Mouse (Mus musculus) embryonic facial prominence, embryonic 10.5 days (tissue): ENCODE data around the gene Mgat4e. TPM values are rescaled to one million over a fixed set of nuclear protein-coding genes. Genes with fewer than 3 reads are reported as not detected.
A peak's percentile ranks its signal among the peaks of the same experiment; 100 is the strongest.

Experiments
- DNase-seq: peaks from one replicate; pipeline ENCODE4 v3.0.0-alpha.2; 2017; ENCODE audit warnings: low spot score
- H3K27ac ChIP-seq: fragments of 300-500 bp; sonication (generic); replicated peaks from 2 replicates; pipeline ENCODE4 v1.5.1; 2016; ENCODE audit warnings: mild to moderate bottlenecking
- H3K27me3 ChIP-seq: fragments of 300-500 bp; sonication (generic); replicated peaks from 2 replicates; pipeline ENCODE4 v1.6.1; 2016; ENCODE audit warnings: low read depth, mild to moderate bottlenecking; ENCODE audit not compliant: poor library complexity, severe bottlenecking
- H3K36me3 ChIP-seq: fragments of 300-500 bp; sonication (generic); replicated peaks from 2 replicates; pipeline ENCODE4 v1.6.1; 2016; ENCODE audit warnings: mild to moderate bottlenecking, moderate library complexity
- H3K4me1 ChIP-seq: fragments of 300-500 bp; sonication (generic); 2 replicates; pipeline ENCODE4 v1.6.1; 2016
- H3K4me3 ChIP-seq: fragments of 300-500 bp; sonication (generic); 2 replicates; pipeline ENCODE4 v1.5.1; 2016; ENCODE audit warnings: mild to moderate bottlenecking, moderate library complexity
- H3K9me3 ChIP-seq: fragments of 300-500 bp; sonication (generic); 2 replicates; pipeline ENCODE4 v1.6.1; 2016; ENCODE audit warnings: mild to moderate bottlenecking
- WGBS: fragments of 180-500 bp; shearing (Covaris S2); methylation state at CpG from one replicate; pipeline ENCODE4 v1.1.7; 2016; 5-methylcytosine and 5-hydroxymethylcytosine counted together
- polyA plus RNA-seq: library from polyadenylated mRNA; unstranded; fragments of >200 nt; fragmentation: Nextera tagmentation; extraction: Ambion mirVana; gene quantifications from 2 replicates; pipeline ENCODE4 v1.2.1, GENCODE M21; 2016

Gene Mgat4e
- polyA plus RNA-seq, 1 experiment from 2014 or later, result not detected

DNA sequence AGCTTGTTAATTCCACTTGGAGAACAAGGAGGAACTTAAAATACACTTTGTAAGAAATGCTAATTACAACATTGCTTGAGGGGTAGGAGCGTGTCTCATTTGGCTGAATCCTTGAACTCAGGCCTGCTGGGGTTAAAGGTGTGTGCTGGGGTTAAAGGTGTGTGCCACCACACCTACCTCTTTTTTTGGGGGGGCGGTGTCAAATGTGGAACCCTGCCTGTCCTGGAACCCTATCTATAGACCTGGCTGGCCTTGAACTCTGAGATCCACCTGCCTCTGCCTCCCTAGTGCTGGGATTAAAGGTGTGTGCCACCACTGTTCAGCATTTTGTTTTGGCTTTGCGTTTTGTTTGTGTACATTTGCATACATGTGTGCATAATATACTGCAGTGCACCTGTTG is 14.2 kb upstream of the Mgat4e start:
- peaks cover 39% of the 10 kb centered on the region for H3K4me1 ChIP-seq
- no peaks in the 10 kb centered on the region for H3K27me3 ChIP-seq
- DNase-seq, result no peak
- no peaks in the 10 kb centered on the region for H3K36me3 ChIP-seq
- no peak overlapping the region for H3K4me3 ChIP-seq
- 84% methylated on average over 3 of the region's 3 CpGs for WGBS
- H3K9me3 ChIP-seq, result no peaks in the 10 kb centered on the region
- no peak overlapping the region for H3K27ac ChIP-seq

DNA sequence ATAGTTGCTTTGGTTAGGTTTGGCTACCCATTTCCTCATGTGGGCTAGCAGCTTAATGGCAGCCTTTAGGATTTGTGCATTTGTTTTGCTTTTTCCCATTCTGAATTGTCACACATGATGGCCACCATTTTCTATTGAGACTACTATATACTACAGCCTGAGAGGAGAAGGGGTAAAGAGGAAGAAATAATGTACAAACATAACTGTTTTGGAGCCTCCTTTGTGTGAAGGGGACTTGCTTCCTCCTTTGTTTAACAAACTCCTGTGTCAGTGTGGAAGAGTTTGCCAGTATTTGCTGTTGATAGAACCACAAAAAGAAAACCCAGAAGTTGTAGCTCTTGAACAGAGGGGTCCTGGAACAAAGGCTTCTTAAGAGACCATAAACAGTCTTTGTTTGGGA is 13.0 kb upstream of the Mgat4e start:
- Histone ChIP-seq H3K36me3 (no peaks in the 10 kb centered on the region), H3K27me3 (no peaks in the 10 kb centered on the region), H3K4me1 (peaks cover 35% of the 10 kb centered on the region), H3K4me3 (peak overlapping the region; percentile 100), H3K9me3 (no peaks in the 10 kb centered on the region), H3K27ac (peak overlapping the region; percentile 45)
- DNase-seq, result no peak

DNA sequence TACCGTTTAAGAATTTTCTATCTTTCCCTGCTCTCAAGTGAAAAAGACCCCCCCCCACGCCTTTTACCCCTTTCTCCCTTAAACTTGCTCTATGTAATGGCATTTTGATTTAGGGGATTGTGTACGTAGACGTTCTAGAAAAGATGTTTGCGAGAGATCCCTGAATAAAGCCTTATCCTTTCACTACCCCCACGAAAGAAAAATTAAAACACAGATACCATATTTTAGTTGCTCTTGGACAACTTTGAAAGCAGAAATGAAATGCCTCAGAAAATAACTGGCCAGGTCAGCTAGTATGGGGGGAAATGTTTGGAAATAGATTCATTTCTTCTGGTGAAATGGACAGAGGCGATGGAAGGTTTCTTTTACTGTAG is 12.3 kb upstream of the Mgat4e start:
- H3K4me1 ChIP-seq, result peaks cover 40% of the 10 kb centered on the region
- DNase-seq, result no peak
- peak overlapping the region; percentile 99 for H3K27ac ChIP-seq
- peak overlapping the region; percentile 100 for H3K4me3 ChIP-seq
- H3K9me3 ChIP-seq, result no peaks in the 10 kb centered on the region
- H3K27me3 ChIP-seq, result no peaks in the 10 kb centered on the region
- no peaks in the 10 kb centered on the region for H3K36me3 ChIP-seq
- 13% methylated on average over 7 of the region's 7 CpGs for WGBS

DNA sequence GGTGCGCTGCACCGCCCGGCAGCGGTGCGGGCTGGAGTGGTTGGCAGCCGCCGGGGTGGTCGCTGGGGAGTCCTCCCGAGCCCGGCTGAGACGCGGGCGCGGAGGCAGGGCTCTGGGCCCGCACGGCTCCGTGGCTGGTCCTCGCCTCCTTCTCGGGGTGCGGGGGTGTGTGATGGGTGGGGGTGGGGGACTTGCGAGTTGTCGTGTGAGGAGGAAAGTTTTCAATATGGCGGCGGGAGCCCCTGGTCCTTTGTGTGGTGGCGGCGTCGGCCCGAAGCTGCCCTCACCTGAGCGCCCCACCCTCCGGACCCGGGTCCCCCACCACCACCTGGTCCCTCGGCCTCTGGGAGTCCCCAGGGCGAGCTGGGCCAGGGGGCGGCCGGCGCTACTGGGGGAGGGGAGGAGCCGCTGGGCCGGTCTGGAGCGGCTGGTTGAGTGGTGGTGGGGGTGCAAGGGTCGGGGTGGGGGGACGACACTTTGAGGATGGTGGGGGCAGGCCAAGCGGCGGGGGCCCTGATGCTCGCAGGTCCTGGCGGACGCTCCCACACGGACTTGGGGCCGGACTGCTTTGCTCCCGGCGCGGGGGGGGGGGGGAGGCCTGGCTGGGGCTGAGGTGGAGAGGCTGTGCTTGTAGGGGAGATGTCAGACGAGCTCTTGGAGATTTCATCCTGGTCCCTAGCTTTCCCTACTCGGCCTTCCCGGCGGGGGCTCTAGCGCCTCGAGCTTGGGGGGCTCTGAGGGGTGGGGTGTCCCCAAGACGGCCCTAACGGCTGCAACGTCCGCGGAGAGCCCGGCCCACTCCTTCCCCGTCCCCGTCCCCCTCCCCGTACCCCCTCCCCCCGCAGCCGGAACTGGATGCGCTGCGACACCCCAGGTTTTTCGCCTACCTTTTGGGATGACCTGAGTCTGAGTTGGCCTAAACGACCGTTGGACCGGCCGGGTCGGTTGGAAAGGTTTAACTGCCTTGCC is 11.6 kb upstream of the Mgat4e start:
- under 1% methylated on average over 76 of the region's 76 CpGs for WGBS
- Histone ChIP-seq H3K27ac (peak overlapping the region; percentile 99), H3K4me3 (peak overlapping the region; percentile 100), H3K9me3 (no peaks in the 10 kb centered on the region), H3K36me3 (no peaks in the 10 kb centered on the region), H3K4me1 (peaks cover 43% of the 10 kb centered on the region), H3K27me3 (no peaks in the 10 kb centered on the region)
- peak; percentile 78 for DNase-seq

DNA sequence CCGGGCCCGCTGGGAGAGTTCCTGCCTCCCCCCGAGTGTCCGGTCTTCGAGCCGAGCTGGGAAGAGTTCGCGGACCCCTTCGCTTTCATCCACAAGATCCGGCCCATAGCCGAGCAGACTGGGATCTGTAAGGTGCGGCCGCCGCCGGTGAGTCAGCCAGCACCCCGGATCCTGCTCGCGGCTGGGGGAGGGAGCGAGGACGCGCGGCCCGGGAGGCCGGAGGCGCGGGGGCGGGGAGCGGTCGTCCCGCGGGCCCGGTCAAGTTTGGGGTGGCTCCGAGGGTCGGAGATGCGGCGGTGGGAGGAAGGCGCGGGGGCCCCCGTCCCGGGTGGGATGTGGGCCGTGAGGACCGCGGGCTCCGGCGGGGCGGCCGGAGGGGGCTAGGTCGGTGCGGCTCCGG is 10.9 kb upstream of the Mgat4e start:
- Histone ChIP-seq H3K27ac (peak overlapping the region; percentile 99), H3K4me3 (peak overlapping the region; percentile 100), H3K9me3 (no peaks in the 10 kb centered on the region), H3K27me3 (peaks cover 3% of the 10 kb centered on the region; the same call in 1 of the 2 replicates), H3K4me1 (peaks cover 45% of the 10 kb centered on the region), H3K36me3 (no peaks in the 10 kb centered on the region)
- under 1% methylated on average over 50 of the region's 50 CpGs for WGBS
- no peak for DNase-seq

DNA sequence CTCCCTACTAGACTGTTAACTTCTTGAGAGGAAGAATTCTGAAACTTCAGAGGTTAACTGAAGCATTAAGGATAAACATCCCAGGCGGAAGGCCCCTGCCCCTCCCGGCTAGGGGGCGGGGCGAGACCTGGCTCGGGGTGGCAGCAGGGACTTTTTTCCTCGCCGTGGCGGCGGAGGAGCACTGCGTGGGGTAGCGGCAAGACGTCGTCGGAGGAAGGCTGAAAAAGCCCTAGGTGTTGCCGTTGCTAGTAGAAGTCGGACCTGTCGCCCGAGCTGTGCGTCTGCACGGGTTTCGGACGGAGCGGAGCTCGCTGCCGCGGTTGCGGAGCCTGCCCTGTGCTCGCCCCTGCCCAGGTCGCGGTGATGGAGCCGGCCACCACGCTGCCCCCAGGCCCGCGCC is 10.5 kb upstream of the Mgat4e start, which contains the start of gene Kdm5b:
Kdm5b (plus strand) TSS at position 196 of the 400 bp plus-strand sequence.
- Histone ChIP-seq H3K9me3 (no peaks in the 10 kb centered on the region), H3K27ac (peak within 1 kb of the TSS; percentile 99), H3K27me3 (peaks cover 7% of the 10 kb centered on the region; the same call in 1 of the 2 replicates), H3K36me3 (no peaks in the 10 kb centered on the region), H3K4me3 (peak within 1 kb of the TSS; percentile 100), H3K4me1 (peaks cover 47% of the 10 kb centered on the region)
- peak; percentile 94 for DNase-seq
- under 1% methylated on average over 34 of the region's 34 CpGs for WGBS

DNA sequence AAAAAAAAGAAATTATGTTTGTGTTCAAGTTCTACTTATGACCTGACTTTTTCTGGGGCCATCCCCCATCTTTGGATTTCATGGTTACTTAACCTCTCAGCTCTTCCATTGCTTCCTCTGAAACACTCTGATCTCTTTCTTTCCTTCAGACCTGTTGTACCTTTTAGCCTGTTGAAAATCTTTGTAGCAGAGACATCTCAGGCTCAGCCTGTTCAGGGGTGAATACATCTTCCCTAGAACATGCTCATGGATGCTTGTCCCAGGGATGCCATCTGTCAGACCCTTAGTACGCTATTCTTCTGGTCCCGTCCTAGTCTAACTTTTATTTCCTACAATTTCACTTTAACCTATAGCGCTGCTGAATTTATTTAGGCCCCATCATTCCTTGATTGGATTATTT is 9.7 kb upstream of the Mgat4e start:
- H3K27me3 ChIP-seq, result peaks cover 10% of the 10 kb centered on the region; the same call in 1 of the 2 replicates
- peaks cover 48% of the 10 kb centered on the region for H3K4me1 ChIP-seq
- H3K4me3 ChIP-seq, result no peak overlapping the region
- 78% methylated on average over 3 of the region's 3 CpGs for WGBS
- no peak overlapping the region for H3K27ac ChIP-seq
- no peaks in the 10 kb centered on the region for H3K36me3 ChIP-seq
- DNase-seq, result no peak
- no peaks in the 10 kb centered on the region for H3K9me3 ChIP-seq

DNA sequence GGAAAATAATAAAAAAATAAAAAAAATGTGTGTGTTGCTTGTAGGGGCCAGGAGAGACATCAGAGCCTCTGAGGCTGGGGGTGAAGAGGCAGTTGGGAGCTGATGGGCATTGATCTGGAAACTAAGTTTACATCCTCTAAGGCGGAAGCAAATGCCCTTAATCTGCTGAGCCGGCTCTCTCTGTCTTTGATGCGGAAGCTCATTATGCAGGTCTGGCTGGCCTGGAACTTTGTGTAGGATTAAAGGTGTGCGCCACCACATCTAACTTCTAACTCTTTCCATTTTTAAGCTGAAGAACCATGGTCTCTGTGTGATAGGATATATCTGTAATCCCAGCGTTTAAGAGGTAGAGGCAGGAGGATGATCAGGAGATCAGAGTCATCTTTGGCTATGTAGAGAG is 9.0 kb upstream of the Mgat4e start:
- DNase-seq, result no peak
- no peak overlapping the region for H3K4me3 ChIP-seq
- peaks cover 44% of the 10 kb centered on the region for H3K4me1 ChIP-seq
- peaks cover 10% of the 10 kb centered on the region; the same call in 1 of the 2 replicates for H3K27me3 ChIP-seq
- H3K9me3 ChIP-seq, result no peaks in the 10 kb centered on the region
- no peaks in the 10 kb centered on the region for H3K36me3 ChIP-seq
- no peak overlapping the region for H3K27ac ChIP-seq
- WGBS, result 53% methylated on average over 5 of the region's 5 CpGs

DNA sequence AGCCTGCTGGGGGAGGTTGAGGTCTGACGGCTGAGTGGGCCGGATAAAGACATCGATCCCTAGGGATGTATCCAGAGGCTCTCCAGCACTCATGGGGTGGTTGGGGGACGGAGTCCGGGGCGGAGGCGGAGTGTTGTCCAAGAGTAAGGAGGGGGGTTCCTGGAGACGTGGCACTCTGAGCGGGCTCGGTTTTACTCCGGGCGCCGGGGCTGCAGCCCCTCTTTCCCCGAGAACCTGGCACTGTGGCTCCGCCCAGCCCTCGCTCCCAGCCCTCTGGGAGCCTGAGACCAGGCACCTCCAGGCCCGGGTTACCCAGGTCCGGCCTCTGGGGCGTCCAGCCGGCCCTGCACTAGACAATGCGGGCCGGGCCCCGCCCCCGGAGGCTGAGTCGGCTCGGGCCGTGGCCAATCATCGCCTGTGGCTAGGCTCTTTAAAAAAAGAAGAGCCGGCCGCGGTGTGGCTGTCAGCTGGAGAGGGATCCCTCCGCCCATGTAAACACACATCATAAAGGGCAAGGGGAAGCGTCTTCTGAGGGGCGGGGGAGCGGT is 7.3 kb upstream of the Mgat4e start:
- Histone ChIP-seq H3K4me1 (peaks cover 35% of the 10 kb centered on the region), H3K27ac (peak overlapping the region; percentile 95), H3K9me3 (no peaks in the 10 kb centered on the region), H3K36me3 (no peaks in the 10 kb centered on the region), H3K27me3 (peaks cover 10% of the 10 kb centered on the region; the same call in 1 of the 2 replicates), H3K4me3 (peak overlapping the region; percentile 77)
- WGBS, result under 1% methylated on average over 35 of the region's 35 CpGs
- peak; percentile 98 for DNase-seq

DNA sequence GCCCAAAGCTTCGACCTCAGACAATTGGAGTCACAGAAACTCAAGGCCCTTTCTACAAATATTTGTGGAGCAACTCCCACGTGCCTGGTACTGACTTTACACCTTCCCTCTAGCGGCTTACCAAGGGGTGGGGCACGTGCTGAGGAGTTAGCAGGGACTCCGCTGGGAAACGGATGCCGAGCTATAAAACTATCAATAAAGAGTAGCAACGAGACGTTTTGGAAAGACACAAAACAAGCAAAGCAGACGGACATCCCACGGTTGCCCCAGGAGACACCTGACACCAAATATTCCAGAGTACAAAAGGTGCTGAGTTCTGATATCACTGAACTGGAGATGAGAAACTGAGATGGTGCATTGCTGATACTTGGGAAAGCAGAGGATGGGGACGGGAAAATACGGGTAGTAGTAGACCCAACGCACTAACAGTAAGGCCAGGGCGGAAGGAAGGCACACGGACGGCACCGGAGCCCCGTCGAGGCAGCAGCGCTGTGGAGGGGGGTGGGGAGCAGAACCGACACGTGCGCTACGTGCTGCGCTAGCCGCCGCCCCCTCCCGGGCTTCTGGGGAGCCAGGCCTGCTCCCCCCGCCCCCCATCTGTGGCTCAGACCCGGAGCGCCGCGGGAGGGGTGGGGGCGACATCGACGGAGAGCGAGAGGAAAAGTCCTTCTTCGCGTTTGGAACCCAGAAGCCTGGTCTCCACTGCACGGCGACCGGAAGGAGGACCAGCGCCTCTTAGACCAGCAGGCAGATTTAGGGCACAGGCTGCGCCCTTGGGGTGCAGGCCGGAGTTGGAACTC is 6.6 kb upstream of the Mgat4e start:
- Histone ChIP-seq H3K9me3 (no peaks in the 10 kb centered on the region), H3K4me1 (peaks cover 34% of the 10 kb centered on the region), H3K4me3 (peak overlapping the region; percentile 77), H3K27me3 (peaks cover 10% of the 10 kb centered on the region; the same call in 1 of the 2 replicates), H3K27ac (peak overlapping the region; percentile 95), H3K36me3 (no peaks in the 10 kb centered on the region)
- DNase-seq, result peak; percentile 75
- WGBS, result 1% methylated on average over 46 of the region's 46 CpGs

DNA sequence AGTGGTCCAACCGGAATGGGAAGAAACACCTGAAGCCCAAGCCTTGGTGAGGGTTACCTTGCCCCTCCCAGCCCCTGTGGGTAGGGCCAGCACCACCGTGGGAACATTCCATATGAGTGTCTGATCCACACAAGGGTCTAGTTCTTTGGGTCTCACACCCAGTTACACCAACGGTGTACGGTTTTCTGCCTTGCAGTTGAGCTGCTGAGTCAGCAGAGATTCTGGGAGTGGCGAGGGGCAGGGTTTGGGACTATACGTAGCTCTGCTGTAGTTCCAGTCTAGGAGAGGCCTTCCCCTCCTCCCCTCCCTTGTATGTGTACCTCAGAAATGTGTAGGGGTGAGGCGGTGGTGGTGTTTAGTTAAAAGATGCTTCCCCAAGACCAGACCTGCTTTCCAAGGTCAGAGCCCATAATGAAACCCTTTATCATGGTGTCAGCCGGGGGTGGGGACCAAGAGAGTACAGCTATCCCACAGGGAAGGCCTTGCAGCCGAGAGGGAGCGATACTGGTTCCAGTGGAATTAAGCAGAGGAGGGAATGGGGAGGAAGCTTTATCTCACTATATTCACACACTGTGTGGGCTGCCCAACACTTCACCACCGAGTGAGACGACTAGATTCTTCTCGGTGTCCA is 5.9 kb upstream of the Mgat4e start:
- peak; percentile 26 for DNase-seq
- 29% methylated on average over 13 of the region's 13 CpGs for WGBS

DNA sequence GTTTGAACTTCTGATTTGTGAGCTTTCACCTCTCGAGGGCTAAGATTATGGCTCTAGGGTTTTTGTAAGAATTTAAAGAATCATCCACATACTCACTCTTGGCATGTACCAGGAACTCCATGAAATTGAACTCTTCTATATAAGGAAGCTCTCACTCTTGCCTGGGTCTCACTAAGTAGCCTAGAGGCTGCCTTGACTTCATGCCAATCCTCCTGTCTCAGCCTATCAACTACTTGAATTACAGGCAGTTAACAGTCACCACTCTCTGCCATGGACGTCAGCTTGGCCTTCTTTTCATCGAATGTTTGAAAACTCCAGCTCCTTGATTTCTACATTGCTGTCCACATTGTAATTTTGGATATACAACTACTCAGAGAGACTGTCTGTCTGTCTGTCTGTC is 2.9 kb upstream of the Mgat4e start:
- no peak overlapping the region for H3K27ac ChIP-seq
- no peaks in the 10 kb centered on the region for H3K36me3 ChIP-seq
- H3K4me1 ChIP-seq, result peaks cover 34% of the 10 kb centered on the region
- no peak for DNase-seq
- peaks cover 10% of the 10 kb centered on the region; the same call in 1 of the 2 replicates for H3K27me3 ChIP-seq
- no peak overlapping the region for H3K4me3 ChIP-seq
- 72% methylated on average over 3 of the region's 3 CpGs for WGBS
- no peaks in the 10 kb centered on the region for H3K9me3 ChIP-seq

More for the DNA sequence above, 5.9 kb upstream of the Mgat4e start:
- no peaks in the 10 kb centered on the region for H3K9me3 ChIP-seq
- peaks cover 34% of the 10 kb centered on the region for H3K4me1 ChIP-seq
- peak overlapping the region; percentile 95 for H3K27ac ChIP-seq
- peaks cover 10% of the 10 kb centered on the region; the same call in 1 of the 2 replicates for H3K27me3 ChIP-seq
- H3K36me3 ChIP-seq, result no peaks in the 10 kb centered on the region
- H3K4me3 ChIP-seq, result peak overlapping the region; percentile 77
